Mouse (Mus musculus) neutrophil, adult 5-6 weeks (primary cell): ENCODE results near the gene Pfkfb1. TPM values are rescaled to one million over a fixed set of nuclear protein-coding genes. Genes with fewer than 3 reads are reported as not detected.

Source experiments
- ATAC-seq: fragments of 151-379, 151-347 bp; 2 replicates; pipeline ENCODE4 v1.8.0; 2017; ENCODE audit warnings: mild to moderate bottlenecking, moderate TSS enrichment; ENCODE audit not compliant: insufficient number of reproducible peaks, poor library complexity, low FRiP score, severe bottlenecking; ENCODE audit errors: extremely low read depth
- total RNA-seq: library from RNA; stranded (forward); fragments of 200-1000 nt; gene quantifications from 2 replicates; pipeline ENCODE4 v1.2.3, GENCODE M21; 2017

The Pfkfb1 gene
- total RNA-seq, 1 experiment from 2014 or later, result 4.3 TPM

DNA sequence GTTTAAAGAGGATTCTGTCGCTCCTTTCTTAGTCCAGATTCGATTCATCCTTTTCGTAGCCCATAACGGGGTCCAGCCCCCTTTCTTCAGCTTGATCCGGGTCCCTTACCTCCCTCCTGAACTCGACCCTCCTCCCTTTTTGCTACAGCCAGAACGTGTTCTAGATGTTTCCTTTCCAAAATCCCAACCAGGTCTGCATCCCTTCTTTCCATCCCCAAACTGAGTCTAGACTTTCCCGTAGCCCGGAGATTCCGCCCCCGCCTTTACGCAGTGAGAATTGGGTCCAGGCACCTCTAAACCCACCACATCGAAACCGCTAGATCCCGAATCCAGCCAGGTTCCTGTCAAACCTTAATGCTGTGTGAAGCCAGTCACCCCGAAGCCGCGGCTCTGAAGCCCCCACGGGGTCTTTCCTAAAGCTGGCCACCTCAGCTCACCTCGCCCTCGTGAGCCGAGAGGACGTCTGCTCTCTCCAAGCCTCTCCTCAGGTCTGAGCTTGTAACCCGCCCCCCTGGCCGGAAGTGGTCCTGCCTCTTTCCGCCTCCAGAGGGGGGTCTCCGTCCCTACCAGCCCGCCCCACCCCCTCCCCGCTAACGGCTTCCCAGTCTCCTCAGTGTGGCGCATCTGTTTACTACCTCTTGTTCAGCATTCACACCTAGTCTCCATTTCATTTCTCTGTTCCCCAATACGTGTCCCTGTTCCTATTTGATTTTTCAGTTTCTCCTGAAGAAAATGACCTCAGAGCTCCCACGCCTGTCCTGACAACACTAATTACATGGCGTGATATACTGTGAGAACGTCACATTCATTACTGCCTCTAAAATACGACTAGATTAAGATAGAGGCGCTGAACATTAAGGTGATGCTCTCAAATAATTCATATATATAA, 69.1 kb downstream of the Pfkfb1 start, which contains the start of gene Tro:
Gene Tro (minus strand): TSS at position 676 of the 889 bp plus-strand sequence.
- no peak for ATAC-seq

DNA sequence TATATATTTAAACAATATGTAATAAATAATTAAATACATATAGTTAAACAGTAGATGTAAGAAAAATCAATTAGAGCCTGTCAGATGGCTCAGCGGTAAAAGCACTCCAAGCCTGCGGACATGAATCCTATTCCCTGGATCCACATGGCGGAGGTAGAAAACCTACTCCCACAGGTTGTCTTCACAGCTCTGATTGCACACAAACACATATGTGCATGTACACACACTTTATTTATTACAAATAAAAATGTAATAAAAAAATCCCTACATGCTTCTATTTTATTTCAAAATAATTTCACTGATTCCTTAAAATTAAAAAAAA, 69.7 kb downstream of the Pfkfb1 start:
- no peak for ATAC-seq

GRCm38 (mm10) chrX:150662809-150663208, 74.8 kb downstream of the Pfkfb1 start:
- no peak for ATAC-seq

DNA sequence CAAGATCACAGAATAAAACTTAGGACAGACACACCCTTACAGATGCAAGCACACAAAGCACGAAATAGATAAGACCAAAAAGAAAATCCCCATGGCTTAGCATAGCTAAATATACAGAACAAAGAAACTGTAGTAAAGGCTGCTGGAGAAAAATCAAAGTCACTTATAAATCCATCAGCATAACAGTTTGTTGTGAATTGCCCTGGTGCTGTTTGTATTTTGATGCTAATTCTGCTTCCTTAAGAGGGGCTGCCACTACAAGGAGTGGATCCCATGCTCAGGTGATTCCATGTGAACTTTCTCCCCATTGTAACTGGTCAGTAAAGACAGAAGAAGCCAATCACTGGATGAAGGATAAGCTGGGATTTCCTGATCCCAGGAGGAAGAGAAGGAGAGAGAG, 89.5 kb downstream of the Pfkfb1 start:
- ATAC-seq, result no peak

Other genes with a start within 250 kb of the Pfkfb1 start
- 7.6 and 12.3 TPM in 2 replicates for gene Tmem29, start 129.1 kb upstream of the Pfkfb1 start, total RNA-seq
- gene Alas2, start 40.9 kb upstream of the Pfkfb1 start, total RNA-seq, result 348 and 355 TPM in 2 replicates
- gene Apex2, start 1.6 kb downstream of the Pfkfb1 start, total RNA-seq, result 5.9 and 12.2 TPM in 2 replicates
- gene Tro, start 69.4 kb downstream of the Pfkfb1 start, total RNA-seq, result not detected in 2 replicates
- 0.49 and 1.5 TPM in 2 replicates for gene Maged2, start 226.1 kb downstream of the Pfkfb1 start, total RNA-seq